Mouse (Mus musculus): ENCODE results near the gene Eri2.
"Not testable (repeated sequence)": the region's sequence is repeated elsewhere in the genome, so short reads cannot be mapped to it uniquely, and the experiment has no call there.

The Eri2 gene

DNA sequence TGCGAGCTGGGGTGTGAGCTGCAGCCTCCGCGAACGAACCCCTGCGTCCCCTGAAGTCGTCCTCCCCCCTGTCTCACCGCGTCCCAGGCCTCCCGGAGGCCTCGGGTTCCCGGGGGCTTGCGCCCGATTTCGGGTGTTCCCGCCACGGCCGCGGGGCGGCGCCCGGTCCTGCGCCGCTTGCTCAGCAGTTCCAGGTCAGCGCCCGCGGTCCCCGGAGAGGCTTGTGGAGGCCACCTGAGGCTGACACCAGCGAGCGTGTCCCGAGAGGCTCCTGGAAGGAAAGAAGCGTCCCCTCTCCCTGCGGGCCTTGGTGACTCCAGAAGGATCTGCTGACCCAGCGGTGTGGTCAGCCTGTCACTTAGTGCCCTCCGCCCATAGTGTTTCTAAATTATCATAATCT is 49.5 kb downstream of the Eri2 start:
- DNase-seq (ENCODE audit: low read depth in 2 of 2, low spot score in 2 of 2): no peak

DNA sequence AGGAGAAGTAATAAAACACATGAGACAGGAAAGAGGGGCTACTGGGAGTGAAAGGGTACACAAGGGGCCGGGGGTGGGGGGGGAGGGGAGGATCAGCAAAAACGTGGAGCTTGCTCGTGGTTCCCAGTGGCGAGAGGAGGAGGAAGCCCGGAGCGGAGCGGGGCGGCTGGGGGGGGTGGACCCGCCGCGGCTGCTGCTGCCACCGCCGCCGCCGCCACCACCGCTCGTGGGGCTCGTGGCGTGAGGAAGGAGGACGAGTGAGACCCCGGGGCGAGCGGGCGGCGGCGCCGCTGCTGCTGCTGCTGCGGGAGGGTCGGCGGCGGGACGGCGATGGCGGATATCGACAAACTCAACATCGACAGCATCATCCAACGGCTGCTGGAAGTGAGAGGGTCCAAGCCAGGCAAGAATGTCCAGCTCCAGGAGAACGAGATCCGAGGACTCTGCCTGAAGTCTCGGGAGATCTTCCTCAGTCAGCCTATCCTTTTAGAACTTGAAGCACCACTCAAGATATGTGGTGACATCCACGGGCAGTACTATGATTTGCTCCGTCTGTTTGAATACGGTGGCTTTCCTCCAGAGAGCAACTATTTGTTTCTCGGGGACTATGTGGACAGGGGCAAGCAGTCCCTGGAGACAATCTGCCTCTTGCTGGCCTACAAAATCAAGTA is 53.9 kb downstream of the Eri2 start:
- DNase-seq (ENCODE audit: low read depth in 2 of 2, low spot score in 2 of 2): not testable (repeated sequence)

DNA sequence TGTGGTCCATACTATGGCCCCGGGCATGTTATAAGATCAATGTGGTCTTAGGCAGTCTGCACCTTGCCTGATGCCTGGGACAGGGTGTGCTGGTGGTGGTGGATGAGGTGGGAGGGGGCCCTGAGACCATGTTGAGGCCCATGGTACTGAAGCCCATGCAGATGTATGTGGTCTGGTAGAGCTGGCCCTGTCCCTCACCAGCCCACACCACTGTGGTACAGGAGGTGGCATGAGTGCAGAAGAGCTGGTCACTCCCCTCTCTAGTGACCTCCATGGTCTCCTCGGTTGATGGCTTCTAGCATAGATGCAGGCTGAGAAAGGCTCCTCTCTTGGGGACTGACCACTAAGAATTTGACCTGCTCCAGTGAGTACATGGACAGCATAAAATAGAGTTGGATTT is 55.0 kb downstream of the Eri2 start:
- no peak for DNase-seq (ENCODE audit: low read depth in 2 of 2, low spot score in 2 of 2)

DNA sequence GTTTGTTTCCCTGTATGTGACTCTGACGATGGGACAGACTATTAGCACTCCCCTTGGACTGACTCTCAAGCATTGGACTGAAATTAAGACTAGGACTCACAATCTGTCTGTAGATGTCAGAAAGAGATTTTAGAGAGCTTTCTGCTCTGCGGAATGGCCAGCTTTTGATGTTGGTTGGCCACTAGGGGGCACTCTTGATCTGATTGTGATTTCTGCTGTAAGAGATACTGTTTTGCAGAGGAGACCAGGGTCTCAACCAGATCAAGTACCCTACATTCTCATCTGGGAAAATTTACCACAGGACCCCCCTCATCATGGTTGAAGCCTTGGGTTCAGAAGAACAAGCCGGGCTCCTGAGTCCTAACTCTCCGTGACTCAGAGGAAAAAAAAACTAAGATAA is 62.6 kb downstream of the Eri2 start:
- DNase-seq (ENCODE audit: low read depth in 2 of 2, low spot score in 2 of 2): not testable (repeated sequence)

DNA sequence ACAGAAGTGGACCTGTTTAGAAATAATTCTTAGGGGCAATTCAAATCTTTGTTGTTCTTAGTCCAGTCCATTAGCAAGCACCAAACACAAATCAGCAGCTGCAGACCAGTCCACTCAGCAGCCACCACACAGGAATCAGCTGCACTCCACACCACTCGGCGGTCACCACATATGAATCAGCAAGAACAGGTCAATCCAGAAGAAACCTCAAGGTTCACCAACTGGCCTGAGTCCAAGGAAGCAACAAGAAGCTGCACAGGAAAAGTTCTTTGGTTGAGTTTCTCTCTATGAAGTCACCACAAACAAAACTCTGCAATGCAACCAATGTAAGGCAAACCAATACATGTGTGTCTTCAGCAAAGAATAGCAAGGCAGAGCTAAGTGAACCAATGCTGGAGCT is 66.2 kb downstream of the Eri2 start:
- DNase-seq (ENCODE audit: low read depth in 2 of 2, low spot score in 2 of 2): no peak

DNA sequence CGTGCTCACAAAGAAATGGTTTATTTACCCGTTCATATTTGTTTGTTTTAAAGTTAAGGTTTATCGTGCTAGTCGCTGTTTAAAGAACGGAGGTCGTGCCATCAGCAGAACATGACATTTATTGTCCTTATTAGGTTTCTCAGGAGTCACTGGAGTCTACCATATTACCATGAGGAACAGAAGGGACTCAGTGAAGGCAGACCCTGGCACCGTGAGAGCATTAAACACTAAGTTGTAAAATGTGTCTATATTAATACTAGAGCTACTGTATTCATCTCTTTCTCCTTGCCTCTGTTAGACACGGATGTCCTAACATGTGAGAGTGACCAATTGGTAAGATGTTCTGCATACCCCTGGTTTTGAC is 72.9 kb downstream of the Eri2 start:
- no peak for DNase-seq (ENCODE audit: low read depth in 2 of 2, low spot score in 2 of 2)

DNA sequence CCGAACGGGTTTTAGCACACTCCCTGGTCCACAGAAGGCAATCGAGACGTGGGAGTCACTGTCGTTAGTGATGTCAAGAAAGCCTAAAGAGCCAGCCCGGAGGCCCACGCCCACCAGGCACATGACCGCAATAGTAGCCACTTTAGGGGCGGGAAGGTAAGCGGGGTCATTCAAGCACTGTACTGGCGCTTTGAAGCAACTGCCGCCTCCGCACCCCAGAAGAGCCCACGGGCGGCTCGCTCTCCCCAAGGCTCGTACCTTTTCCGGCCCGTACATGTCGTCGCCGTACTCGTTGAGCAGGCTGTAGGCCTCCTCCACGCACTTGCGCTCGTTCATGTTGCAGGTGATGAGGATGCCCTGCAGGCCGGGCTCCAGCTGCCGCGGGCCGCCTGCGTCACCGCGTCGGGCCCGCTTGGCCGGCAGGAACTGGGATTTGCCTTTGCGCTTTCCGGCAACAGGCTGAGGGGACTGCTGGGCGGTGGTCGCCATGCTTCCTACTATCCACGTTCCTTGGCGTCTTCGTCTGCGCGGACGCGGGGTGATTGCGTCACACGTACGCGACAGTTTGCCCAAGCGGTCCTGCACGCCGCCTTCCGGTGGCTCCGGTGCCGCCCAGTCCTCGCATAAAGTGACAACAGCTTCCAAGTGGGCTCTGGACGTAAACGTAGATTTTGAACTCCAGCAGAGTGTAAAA is 73.5 kb downstream of the Eri2 start, which contains the start of gene Thumpd1:
Thumpd1 (minus strand) TSS at position 546 of the 694 bp plus-strand sequence.
- peak; percentile 86 to 91 for DNase-seq (ENCODE audit: low read depth in 2 of 2, low spot score in 2 of 2)

Measured in CD8-positive naive resting alpha-beta T cell, adult 2 months (primary cell).